Mouse (Mus musculus) erythroblast, embryonic 14.5 days (primary cell): ENCODE results near the gene 2010300C02Rik. TPM values are rescaled to one million over a fixed set of nuclear protein-coding genes. Genes with fewer than 3 reads are reported as not detected.

ENCODE experiments used
- H3K27me3 ChIP-seq: 2 replicates; pipeline ENCODE4 v1.6.1; 2012; ENCODE audit warnings: inconsistent platforms; ENCODE audit not compliant: control insufficient read depth
- H3K36me3 ChIP-seq: 2 replicates; pipeline ENCODE4 v1.6.1; 2012; ENCODE audit warnings: mild to moderate bottlenecking, inconsistent platforms; ENCODE audit not compliant: control insufficient read depth
- H3K4me1 ChIP-seq: 2 replicates; pipeline ENCODE4 v1.6.1; 2012; ENCODE audit warnings: inconsistent platforms; ENCODE audit not compliant: control insufficient read depth
- H3K4me3 ChIP-seq: replicated peaks from 2 replicates; pipeline ENCODE3; 2012; ENCODE audit warnings: moderate library complexity, mild to moderate bottlenecking, inconsistent platforms
- H3K9me3 ChIP-seq: 2 replicates; pipeline ENCODE4 v1.6.1; 2012; ENCODE audit warnings: low read length, inconsistent platforms, mixed read lengths; ENCODE audit not compliant: control insufficient read depth
- GATA1 ChIP-seq: IDR thresholded peaks from 2 replicates; pipeline ENCODE4 v1.6.1; 2012; ENCODE audit warnings: low read length, inconsistent platforms, mixed read lengths
- TAL1 ChIP-seq: IDR thresholded peaks from 3 replicates; pipeline ENCODE4 v1.6.1; 2012; ENCODE audit warnings: low read length, inconsistent platforms, mixed read lengths
- polyA plus RNA-seq: library from polyadenylated mRNA; stranded (reverse); fragments of >175 nt; gene quantifications from 2 replicates; pipeline ENCODE4 v1.2.3, GENCODE M21; 2012

The 2010300C02Rik gene
- polyA plus RNA-seq, 1 experiment, result 0.08 TPM

DNA sequence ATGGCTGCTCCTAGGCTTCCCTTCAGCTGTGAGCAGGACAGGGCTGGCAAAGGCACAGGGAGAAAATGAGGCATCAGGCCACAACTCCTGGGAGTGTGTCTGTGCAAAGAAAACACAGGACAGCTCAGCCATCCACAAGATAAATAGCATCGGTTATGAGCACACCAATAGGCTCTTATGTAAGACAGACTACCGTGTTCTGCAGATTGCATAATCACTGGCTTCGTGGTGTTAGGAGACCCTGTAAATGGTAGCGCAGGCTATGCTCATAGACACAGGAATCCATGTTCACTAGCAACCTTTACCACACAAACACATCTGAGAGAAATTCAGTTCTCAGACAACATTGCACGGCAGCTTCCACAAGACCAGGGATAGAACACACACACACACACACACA, 56.3 kb downstream of the 2010300C02Rik start:
- Histone ChIP-seq H3K4me3 (no peak overlapping the region), H3K27me3 (no peaks in the 10 kb centered on the region), H3K36me3 (no peaks in the 10 kb centered on the region), H3K4me1 (no peaks in the 10 kb centered on the region), H3K9me3 (no peaks in the 10 kb centered on the region)
- TF ChIP-seq GATA1 (no peak), TAL1 (no peak)

DNA sequence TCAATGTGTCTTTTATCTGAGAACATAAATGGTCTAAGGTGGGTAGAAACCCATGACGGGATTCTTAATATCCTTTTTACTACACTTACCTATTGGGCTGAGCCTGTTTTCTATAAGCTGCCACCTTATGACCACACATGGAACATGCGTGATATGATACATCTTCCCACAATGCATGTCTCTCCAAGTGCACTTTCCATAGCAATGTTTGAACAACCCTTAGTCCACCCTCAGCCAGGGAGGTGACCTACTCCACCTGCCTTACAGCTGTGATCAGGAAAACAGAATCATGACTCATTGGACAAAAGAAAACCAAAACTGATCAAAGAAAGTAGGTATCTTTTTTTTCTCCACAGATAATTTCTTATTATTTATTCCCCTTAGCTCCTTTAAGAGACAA, 63.9 kb downstream of the 2010300C02Rik start:
- Histone ChIP-seq H3K9me3 (peaks cover 9% of the 10 kb centered on the region), H3K36me3 (no peaks in the 10 kb centered on the region), H3K4me1 (no peaks in the 10 kb centered on the region), H3K4me3 (no peak overlapping the region), H3K27me3 (no peaks in the 10 kb centered on the region)
- TF ChIP-seq TAL1, result no peak
- TF ChIP-seq GATA1, result no peak

DNA sequence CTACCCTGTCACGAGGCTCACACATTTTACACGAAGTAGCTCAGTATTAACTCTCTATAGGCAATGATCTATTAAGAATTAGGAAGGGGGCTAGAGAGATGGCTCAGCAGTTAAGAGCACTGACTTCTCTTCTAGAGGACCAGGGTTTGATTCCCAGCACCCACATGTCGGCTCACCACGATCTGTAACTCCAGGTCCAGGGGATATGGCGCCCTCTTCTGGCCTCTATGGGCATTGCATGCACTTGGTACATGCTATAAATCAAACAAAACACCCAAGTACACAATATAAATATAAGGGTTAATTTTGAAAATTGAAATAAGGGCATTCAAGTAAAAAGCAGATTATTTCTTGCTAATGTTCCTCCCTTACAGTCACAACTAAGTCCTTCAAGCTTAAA, 65.9 kb downstream of the 2010300C02Rik start:
- TF ChIP-seq TAL1 (no peak), GATA1 (no peak)
- Histone ChIP-seq H3K36me3 (no peaks in the 10 kb centered on the region), H3K27me3 (no peaks in the 10 kb centered on the region; the same call in none of the 2 replicates), H3K4me1 (no peaks in the 10 kb centered on the region), H3K4me3 (no peak overlapping the region), H3K9me3 (peaks cover 9% of the 10 kb centered on the region)

DNA sequence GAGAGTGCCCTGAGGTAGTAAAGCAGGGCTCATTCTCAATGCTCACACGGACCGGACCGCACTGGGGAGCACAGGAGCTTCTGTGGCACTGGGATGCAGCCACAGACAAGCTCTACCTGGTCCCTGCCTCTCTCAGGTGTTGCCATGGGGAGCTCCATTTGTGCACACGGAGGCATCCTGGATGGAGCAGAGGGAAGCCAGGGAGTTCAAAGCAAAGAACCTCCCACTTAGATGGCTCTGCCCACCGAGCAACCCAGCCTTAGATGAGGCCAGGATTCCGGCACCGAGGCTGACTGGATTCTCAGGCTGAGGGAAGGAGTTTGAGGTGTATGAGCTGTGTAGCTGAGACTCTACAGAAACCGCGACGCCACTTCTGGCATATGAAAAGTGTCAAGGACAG, 72.8 kb downstream of the 2010300C02Rik start:
- Histone ChIP-seq H3K4me3 (no peak overlapping the region), H3K27me3 (no peaks in the 10 kb centered on the region; the same call in none of the 2 replicates), H3K36me3 (no peaks in the 10 kb centered on the region), H3K4me1 (peaks cover 14% of the 10 kb centered on the region), H3K9me3 (no peaks in the 10 kb centered on the region)
- TF ChIP-seq TAL1 (no peak), GATA1 (no peak)

DNA sequence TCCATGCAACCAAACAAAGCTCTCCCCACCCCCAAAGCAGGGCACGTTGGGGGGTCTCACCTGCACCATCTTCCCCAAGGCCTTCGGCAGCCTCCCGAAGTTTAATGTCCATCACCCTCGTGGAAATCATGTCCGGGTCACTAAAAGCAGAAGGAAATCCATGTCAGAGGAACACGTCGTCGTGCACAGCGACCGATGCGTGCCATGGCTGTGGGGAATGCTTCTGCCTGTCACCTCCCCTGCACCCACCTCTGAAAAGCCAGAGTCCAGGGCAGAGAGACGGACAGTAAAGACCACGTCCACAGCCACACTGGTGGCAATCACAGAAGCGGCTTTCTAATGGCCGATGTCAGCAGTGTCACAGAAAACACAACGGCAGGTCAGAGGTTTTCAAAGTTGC, 75.4 kb downstream of the 2010300C02Rik start:
- no peaks in the 10 kb centered on the region for H3K36me3 ChIP-seq
- TF ChIP-seq TAL1, result no peak
- TF ChIP-seq GATA1, result no peak
- H3K27me3 ChIP-seq, result no peaks in the 10 kb centered on the region
- peaks cover 14% of the 10 kb centered on the region for H3K4me1 ChIP-seq
- H3K4me3 ChIP-seq, result no peak overlapping the region
- no peaks in the 10 kb centered on the region for H3K9me3 ChIP-seq

DNA sequence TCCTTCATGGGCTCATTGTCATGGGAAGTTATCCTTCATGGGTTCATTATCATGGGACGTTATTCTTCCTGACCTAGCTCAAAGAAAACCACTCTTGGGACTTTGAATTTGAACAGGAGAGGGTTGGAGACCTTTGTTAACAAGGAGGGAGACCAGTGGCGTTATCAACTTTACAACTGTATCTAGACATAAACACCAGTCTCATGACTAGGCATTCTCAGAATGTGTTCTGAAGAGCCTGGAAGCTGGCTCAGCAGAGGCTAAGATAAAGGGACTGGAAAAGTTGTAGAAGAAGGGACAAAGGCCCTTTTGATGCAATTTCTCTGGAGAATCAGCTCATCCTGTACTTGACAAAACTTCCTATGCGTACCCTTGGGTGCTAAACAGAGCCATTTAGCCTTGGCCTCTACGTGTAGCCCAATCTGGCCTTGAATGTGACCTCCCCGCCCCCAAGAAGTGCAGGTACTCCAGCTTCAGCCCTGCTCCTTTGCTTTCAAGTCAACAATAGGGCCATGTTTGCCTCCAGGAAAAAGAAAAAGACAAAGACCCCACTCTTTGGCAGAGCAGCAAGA, 76.0 kb downstream of the 2010300C02Rik start:
- Histone ChIP-seq H3K36me3 (no peaks in the 10 kb centered on the region), H3K4me3 (no peak overlapping the region), H3K27me3 (no peaks in the 10 kb centered on the region), H3K4me1 (peaks cover 17% of the 10 kb centered on the region), H3K9me3 (no peaks in the 10 kb centered on the region)
- TF ChIP-seq TAL1 (no peak), GATA1 (no peak)

DNA sequence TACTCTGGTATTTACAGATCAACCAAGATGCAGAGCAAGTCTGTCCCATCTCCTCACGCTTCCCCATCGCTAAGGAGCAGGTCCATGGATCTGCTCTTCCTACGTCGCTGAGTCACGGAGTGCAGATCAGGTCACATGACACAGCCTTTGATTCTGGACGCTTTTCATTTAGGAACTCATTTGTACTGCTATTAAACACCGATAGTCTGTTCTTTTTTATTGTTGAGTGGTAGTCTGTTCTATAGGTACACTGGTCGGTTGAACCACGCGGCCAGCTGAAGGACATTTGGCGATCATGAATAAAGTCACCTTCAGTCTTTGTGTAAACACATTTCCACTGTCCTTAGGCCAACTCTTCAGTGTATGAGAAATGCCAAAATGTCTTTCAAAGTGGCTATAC, 78.5 kb downstream of the 2010300C02Rik start:
- peaks cover 17% of the 10 kb centered on the region for H3K4me1 ChIP-seq
- no peaks in the 10 kb centered on the region for H3K27me3 ChIP-seq
- no peaks in the 10 kb centered on the region for H3K36me3 ChIP-seq
- TF ChIP-seq GATA1 (no peak), TAL1 (no peak)
- H3K9me3 ChIP-seq, result no peaks in the 10 kb centered on the region
- H3K4me3 ChIP-seq, result no peak overlapping the region

DNA sequence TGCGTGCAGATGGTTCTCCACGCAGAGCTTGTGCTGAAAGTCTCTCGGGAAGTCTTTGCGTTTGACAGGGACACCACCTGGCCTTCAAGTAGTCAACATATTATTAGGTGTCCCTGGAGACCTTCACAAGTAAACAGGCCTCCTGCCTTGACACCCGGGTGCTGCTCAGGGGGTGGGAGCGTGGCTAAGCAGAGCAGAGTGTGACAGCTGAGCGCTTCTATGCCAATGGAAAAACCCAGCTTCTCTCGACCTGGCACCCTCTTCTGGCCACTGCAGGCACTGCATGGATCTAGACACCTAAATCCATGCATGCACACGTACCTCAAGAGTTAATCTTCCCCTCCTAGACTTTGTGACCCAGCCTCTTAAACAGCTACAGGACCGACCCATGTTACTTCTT, 80.8 kb downstream of the 2010300C02Rik start:
- Histone ChIP-seq H3K27me3 (no peaks in the 10 kb centered on the region), H3K4me1 (peaks cover 12% of the 10 kb centered on the region), H3K36me3 (no peaks in the 10 kb centered on the region), H3K9me3 (no peaks in the 10 kb centered on the region), H3K4me3 (no peak overlapping the region)
- no peak for TF ChIP-seq TAL1
- TF ChIP-seq GATA1, result no peak

DNA sequence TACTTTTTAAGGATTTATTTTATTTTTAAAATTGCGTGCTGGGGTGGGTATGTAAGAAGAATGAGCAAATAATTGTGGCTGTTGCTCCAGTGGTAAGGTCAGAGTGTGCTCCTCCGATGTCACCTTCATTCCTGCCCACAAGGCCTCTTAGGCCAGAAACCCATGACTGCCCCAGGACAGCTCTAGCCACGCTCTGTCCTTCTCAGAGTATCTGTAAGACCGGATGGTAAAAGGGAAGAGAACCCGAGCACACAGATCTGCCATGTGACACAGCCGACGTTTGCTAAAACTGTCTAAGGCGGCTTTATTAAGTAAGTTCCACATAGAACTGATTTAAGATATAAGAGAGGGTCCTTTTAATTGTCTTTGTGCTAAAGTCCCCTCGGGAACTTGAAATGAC, 81.3 kb downstream of the 2010300C02Rik start:
- Histone ChIP-seq H3K4me1 (peaks cover 8% of the 10 kb centered on the region), H3K27me3 (no peaks in the 10 kb centered on the region), H3K4me3 (no peak overlapping the region), H3K36me3 (no peaks in the 10 kb centered on the region), H3K9me3 (no peaks in the 10 kb centered on the region)
- TF ChIP-seq GATA1, result no peak
- TF ChIP-seq TAL1, result no peak

DNA sequence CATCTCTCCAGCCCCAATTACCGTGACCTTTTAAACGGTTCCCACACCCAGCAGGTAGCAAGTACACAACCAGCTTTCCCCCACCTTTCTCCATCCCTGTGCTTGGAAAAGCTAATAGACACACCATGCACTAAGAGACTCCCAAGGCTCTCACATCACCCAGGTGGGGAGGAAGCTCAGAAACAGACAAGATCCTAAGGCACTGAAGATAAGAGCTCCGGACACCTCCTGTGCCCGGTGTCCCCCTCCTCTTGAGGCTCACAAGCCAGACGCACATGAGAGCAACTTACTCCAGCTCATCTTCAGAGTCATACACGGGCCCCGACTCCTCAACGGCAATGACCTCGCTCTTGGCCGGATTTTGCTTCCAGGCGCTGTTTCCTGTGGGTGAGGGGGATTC, 82.3 kb downstream of the 2010300C02Rik start:
- TF ChIP-seq GATA1 (no peak), TAL1 (no peak)
- H3K36me3 ChIP-seq, result no peaks in the 10 kb centered on the region
- peaks cover 3% of the 10 kb centered on the region; the same call in 1 of the 2 replicates for H3K4me1 ChIP-seq
- no peaks in the 10 kb centered on the region for H3K9me3 ChIP-seq
- no peak overlapping the region for H3K4me3 ChIP-seq
- H3K27me3 ChIP-seq, result no peaks in the 10 kb centered on the region
